Mouse (Mus musculus): ENCODE results near the gene C1qb.

C1qb gene

DNA sequence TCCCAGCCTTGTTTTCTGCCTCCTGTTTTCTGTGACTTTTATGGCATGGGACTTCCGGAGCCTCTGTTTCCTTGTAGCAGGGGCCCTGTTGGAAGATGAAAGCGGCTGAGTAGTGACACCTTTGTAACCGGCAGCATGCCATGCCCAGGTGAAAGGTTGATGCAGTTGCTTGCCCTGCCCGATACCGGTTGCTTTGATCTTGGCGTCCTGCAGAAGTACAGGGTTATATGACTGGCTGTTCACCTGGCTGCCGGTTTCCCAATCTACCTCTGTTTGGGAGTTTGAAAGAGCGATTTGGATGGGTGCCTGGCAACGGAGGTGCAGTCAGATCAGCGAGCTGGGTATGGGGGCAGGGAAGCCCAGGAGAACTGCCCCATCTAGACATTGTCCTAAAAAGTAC is 43.2 kb downstream of the C1qb start:
- DNase-seq (ENCODE audit: low spot score in 2 of 2): no peak

DNA sequence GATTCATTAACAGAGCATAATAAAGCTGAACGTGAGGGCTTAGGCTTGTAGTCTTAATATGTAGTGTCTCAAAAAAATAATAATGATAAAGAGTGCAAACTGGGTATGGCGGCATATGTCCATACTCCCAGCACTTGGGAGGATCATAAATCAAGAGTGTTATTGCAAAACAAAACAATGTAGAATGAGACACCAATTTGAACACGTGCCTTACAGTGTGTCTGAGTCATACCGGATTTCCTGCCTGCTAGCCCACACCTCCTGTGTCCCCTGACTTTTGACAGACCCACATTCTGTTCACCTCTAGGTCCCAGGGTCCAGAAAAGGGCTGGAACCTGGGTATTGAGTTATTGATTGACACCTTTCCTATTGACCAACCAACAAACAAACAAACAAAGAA is 44.0 kb downstream of the C1qb start:
- DNase-seq (ENCODE audit: low spot score in 2 of 2): no peak

DNA sequence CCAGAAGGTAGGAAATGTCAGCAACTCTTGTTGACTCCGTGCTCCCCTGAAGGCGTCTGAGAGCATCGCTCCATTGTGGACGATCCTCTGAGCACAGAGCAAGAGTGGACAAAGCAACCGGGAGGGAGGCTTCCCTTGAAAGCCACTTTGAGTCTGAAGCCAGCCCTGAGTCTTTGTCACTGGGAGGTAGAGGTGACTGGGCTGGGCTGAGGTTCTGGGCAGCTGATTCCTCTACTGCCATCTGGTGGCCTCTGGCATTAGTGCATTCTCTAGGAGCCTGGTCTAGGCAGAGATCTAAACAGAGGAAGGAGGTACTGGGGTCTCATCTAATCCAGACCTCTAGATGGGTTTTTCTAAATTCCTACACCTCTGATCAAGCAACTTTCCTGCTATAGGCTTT is 44.9 kb downstream of the C1qb start:
- DNase-seq (ENCODE audit: low spot score in 2 of 2): peak; percentile 25 to 87

DNA sequence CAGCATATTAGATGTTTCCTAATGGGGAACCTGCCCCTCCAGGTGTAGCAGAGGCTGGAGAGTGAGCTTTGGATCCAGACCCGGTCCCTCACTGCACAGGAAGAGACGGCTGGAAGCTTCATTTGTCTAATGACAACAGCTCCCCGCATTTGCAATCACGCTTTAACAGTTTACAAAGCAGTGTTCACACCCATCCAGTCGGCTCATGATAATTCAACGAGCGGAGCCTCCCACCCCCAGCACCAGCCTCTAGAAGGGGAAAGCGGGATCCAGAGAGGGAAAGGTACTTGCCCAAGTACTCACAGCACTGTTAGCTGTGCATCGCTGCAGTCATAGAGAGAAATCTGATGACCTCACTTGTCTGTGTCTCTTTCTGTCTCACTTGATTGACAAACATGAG is 47.5 kb downstream of the C1qb start:
- no peak for DNase-seq (ENCODE audit: low spot score in 2 of 2)

DNA sequence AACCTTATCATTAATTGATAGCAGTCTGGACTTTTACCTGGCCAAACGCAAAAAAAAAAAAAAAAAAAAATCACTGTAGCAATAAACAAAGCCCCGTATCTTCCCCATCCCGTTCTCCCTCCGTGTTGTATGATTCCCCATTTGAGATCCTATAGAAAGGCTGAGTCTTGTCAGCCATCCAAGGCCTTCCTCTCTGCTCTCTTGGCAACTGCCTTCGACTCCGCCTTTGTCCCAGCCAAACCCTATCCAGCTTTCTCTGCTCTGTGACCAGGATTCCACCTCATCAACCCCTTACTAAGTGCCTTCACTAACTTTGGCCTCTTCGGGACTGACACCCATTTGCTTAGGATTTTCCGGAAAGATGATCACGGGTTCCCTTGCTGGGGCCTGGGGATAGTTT is 48.0 kb downstream of the C1qb start:
- no peak for DNase-seq (ENCODE audit: low spot score in 2 of 2)

DNA sequence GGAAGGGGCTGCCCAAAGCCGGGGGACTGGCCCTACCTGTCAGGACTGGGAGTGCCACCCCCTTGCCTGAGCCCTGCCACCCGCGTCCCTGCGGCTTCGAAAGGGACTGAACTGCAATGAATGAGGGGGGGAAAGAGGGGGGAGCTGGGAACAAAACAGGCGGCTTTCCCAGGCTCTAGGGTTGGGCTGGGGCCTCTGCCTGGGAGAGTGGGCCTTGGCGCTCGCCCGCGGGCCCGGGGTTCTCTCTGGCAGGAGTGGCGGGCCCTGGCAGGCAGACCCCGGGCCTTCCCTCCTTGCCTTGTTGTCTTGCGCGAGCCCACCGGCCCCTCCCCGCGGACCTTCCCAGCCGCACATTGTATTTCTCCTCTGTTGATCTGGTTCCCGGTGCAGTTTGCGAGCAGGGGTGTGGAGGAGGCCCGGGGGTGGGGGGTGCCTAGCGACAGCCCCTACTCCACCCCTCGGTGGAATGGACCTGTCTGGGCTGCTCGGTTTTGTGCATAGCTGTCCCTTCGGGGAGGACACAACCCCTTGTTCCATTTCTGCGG is 49.5 kb downstream of the C1qb start:
- DNase-seq (ENCODE audit: low spot score in 2 of 2): no peak

DNA sequence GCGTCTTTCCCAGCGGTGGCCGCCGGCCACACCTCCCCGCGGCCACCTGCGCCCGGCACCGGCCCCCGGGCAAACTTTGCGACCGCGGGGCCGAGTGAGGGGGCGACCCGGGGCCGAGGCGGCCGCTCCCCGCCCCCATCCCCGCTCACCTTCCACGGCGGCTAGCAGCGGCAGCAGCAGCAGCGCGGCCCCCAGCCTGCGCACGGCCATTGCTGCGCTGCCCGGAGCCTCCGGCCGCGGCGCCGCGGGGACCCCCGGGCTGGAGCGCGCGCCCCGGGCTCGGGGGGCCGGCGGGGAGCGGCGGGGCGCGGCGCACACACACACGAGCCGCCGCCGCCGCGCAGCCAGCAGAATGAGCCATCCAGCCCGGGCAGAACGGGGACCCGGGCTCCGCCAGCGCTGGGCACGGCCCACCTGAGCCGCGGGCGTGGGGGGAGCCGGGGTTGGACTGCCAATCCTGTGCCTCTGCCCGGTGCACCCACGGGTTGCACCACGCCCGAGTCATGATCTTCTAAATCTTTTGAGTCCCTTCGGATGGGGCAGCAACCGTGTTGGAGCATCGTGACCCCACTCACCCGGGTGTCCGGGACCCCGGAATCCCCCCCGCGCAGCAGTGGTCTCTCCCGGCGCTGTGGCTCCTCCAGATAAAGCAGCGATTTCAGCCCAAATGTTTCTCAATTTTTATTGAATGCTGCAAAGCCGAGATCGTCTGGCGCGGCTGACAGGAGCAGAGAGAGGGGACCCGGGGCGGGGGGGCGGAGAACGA is 50.2 kb downstream of the C1qb start, which contains the start of gene Ephb2:
TSS of gene Ephb2 (minus strand) at position 368 of the 766 bp plus-strand sequence.
- DNase-seq (ENCODE audit: low spot score in 2 of 2): peak in 1 of 2 experiments; percentile 69

DNA sequence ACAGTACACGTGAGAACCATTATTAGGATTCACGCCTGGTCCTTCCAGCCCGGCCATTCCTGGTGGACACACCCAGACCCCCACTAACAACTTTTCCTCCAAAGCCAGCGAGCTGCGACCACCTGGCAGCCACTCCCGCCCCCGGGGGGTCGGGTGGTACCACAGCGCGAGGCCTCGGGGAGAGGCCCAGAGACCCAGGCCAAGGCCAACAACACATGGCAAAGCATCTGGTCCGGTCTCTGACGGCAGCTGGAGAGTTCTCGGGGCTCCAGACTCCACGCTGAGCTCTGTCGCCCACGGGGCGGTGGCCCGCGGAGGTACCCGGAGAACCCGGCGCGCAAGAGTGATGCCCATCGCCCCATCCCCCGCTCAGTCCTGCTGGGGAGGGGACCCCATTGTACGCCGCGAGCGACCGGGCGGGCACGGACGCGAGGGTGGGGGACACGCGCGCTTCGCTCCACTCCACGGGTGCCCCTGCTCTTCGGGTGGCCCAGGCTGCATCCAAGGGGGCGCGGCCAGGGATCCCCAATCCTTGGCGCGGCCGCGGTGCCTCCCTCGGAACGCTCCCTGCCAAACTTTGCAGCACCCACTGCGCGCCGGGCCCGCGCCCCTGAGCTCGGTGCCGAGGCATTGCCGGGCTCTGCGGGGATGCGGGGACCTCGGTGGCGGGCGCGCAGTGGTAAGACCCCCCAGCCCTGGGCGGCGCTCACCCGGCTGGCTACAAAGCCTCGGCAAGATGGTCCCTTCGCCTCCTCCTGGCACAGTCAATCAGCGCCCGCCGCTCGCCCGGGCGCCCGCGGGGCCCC is 51.0 kb downstream of the C1qb start:
- no peak for DNase-seq (ENCODE audit: low spot score in 2 of 2)

DNA sequence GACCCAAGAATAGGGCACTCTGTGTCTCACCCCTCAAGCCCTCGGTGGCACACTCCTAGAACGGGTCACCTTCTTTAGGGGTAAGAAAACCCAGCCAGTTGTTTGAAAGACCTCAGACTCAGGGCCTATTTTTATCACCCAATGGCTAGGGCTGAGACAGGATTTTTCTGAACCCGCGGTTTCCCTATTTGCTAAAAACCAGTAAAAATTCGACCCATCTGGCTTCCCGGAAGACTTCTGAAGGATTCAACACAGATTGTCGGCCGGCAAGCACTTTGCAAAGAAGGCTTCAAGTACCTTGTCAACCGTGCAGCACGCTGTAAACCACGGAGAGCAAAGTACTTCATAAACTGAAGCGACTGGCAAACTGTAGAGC is 51.6 kb downstream of the C1qb start:
- DNase-seq (ENCODE audit: low spot score in 2 of 2): no peak

DNA sequence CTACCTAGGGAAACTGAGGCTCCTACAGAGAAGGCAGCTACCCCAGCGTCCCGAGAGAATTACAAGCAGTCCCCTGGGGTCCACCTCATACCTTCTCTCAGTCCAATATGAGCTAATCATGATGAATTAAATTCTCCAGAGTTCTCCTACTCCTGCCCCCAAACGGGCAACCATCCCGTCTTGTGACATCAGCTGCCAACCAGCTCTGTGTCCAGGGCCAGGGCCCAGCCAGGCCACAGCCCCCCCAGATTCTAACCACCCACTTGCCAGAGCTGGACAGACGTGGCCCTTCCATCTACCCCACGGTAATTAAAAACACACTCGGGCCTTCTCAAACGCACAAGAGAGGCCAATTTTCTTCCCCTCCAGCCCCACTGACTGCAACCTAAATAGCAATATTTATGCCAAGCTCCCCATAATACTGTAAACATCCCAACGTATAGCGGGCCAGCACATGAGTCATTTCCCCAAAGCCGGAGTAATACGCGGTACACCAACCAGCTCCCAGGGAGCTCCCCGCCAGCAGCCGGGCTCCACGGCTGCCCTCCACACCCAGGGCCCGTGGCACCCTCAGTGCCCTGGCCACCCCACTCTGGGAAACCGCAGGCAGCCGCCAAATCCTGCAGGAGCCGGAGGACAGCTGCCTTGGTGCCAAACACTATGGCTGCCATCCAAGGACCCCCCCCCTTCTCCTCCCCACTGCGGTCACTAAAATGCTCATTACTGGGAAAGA is 52.2 kb downstream of the C1qb start:
- DNase-seq (ENCODE audit: low spot score in 2 of 2): no peak

DNA sequence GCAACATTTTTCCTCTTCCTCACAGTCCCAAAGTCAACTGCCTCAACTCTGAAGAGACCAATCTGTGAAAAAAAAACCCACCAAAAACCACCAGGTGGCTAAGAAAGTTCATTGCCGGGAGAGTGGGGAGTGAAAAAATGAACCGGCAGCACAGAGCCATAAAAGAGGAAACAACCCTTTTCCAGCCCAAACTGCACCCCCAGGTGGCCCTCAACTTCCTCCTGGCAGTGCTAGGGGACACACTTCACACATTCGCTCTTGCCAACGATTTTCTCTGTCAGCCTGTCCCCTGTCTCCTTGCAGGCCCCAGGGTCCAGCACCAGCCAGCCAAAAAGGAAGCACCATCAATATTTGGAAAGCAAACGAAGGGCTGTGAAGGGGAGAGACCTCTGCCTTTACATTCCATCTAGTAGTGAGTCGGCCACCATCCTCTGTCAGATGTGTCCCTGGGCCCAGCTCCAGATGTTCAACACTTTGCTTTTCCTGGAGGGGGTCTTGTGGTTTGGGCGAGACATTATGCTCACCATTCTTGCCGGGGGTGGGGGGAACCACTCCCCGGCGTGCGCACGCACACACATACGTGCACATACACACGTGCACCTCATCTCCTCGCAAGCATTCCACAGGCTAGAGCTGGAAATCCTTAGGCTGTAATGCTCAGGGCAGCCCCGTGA is 53.3 kb downstream of the C1qb start:
- DNase-seq (ENCODE audit: low spot score in 2 of 2): no peak

DNA sequence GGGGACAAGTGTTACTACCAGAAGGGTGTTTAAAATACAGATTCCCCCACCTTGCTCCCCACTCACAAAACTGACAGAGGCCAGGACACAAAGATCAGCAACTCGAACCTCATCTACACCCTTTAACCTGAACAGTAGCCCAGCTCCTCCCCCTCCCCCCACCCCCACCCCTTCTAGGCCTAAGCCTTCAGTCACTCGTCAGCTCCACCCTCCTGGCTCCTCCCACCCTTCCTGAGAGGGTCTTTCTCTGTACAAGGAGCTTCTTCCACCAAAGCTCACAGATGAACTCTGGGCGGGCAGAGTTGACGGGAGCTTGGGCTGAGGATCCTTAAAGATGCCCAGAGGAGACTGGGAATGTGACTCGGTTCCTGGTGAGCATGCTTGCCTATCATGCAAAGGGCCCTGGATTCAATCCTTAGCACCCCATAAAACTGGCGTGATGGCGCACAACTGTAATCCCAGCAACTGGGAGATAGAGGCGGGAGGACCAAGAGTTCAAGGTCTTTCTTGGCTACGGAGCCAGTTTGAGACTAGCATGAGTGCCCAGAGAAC is 55.6 kb downstream of the C1qb start:
- DNase-seq (ENCODE audit: low spot score in 2 of 2): no peak
